Mouse (Mus musculus): ENCODE data around the gene Cygb. TPM values are rescaled to one million over a fixed set of nuclear protein-coding genes. Genes with fewer than 3 reads are reported as not detected.

Gene Cygb
- total RNA-seq (2023): not detected

GRCm38 (mm10) chr11:116654255-116654821 is at the start of gene Cygb:
Gene Cygb, minus strand, starts transcription at chr11:116654313.

DNA sequence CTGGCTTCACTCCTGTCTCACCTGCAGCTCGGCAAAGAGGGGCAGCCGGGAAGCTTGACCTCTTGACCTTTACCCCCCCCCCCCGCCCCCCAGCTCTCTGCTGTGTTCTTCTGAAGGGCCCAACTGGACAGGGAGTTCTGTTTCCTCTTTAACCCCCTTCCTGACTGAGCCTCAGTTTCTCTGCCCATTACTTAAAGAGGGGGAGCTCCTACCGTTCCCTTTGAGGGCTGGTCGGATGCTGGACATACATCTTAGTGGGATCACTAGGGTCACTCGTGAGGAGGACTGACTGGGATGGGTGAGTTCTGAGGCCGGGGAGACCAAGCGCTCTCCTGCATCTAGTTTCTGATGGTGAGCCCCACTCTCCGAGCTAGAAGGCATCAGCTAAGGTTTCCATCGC is 879 bp downstream of the Cygb start, which contains the start of gene Prcd:
Gene Prcd, plus strand, starts transcription at position 301 of the 400 bp plus-strand sequence.

DNA sequence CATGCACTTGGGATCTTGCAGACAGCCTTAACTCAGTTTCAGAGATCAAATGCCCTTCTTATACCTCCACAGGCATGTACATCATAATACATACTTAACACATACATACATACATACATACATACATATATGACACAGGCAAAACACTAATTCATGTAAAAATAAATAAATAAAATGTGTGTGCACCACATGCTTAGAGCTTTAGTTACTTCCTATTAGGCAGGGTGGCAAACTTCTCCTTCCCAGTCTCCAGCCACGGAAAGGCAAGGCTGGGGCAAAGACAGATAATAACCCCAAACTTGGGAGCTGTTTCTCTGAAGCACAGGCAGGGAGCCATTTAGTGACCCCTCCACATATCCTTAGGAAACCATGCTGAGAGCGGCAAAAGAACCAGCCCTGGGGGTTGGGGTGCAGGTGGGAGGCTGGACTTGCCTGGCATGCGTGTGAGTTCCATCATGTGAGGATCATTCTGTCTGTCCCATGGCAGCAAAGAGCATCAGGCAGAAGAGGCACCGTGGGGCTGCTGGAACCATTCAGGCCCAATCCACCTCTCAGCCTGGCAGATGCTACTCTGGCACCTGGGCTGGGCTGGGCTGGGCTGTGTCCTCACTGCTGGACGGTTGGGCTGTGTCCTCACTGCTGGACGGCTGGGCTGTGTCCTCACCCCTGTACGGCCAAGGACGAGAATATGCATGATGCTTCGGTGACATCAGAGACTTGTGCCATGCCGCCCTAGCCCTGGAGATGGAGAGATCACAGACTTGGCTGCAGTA is 27.6 kb downstream of the Cygb start, which contains the start of gene Rhbdf2:
Gene Rhbdf2, minus strand, starts transcription at position 721 of the 773 bp plus-strand sequence.

Other genes with a start within 250 kb of the Cygb start
- 10 to 100 TPM; 37.0 to 58.0 TPM for gene Rnf157, start 241.3 kb downstream of the Cygb start, total RNA-seq (2023)
- gene Ubald2, start 220.2 kb downstream of the Cygb start, total RNA-seq (2023): 10 to 100 TPM; 65.7 to 72.0 TPM
- gene Qrich2, start 188.1 kb downstream of the Cygb start, total RNA-seq (2023): under 1 TPM in 1 of 2 experiments, not detected in 1; 0.30 TPM
- gene Prpsap1, start 160.1 kb downstream of the Cygb start, total RNA-seq (2023): 10 to 100 TPM; 93.6 to 97.6 TPM
- under 1 TPM; 0.12 TPM for gene Sphk1, start 123.4 kb downstream of the Cygb start, total RNA-seq (2023)
- 10 to 100 TPM; 27.6 to 31.7 TPM for gene Ube2o, start 72.9 kb downstream of the Cygb start, total RNA-seq (2023)
- not detected for gene Aanat, start 67.9 kb downstream of the Cygb start, total RNA-seq (2023)
- 100 to 1,000 TPM in 1 of 2 experiments, 10 to 100 TPM in 1; 96.6 to 100 TPM for gene Rhbdf2, start 27.3 kb downstream of the Cygb start, total RNA-seq (2023)
- gene Prcd, start 779 bp downstream of the Cygb start, total RNA-seq (2023): not detected
- gene St6galnac1, start 121.2 kb upstream of the Cygb start, total RNA-seq (2023): not detected
- not detected for gene Mxra7, start 173.7 kb upstream of the Cygb start, total RNA-seq (2023)
- 10 to 100 TPM; 65.5 to 81.6 TPM for gene Mettl23, start 189.0 kb upstream of the Cygb start, total RNA-seq (2023)
- gene Jmjd6, start 189.1 kb upstream of the Cygb start, total RNA-seq (2023): 10 to 100 TPM; 70.9 to 79.8 TPM
- gene Mfsd11, start 198.1 kb upstream of the Cygb start, total RNA-seq (2023): 10 to 100 TPM; 18.3 to 29.8 TPM
- gene Srsf2, start 198.8 kb upstream of the Cygb start, total RNA-seq (2023): 100 to 1,000 TPM; 377 to 380 TPM